Mouse (Mus musculus) heart, postnatal 0 days (tissue): ENCODE results near the gene Adad2.

Experiments used
- CTCF ChIP-seq: IDR thresholded peaks from 2 replicates; pipeline ENCODE4 v1.5.1; 2016; ENCODE audit warnings: antibody characterized with exemption, control low read depth, low read depth
- EP300 ChIP-seq: IDR thresholded peaks from 2 replicates; pipeline ENCODE4 v1.6.1; 2016; ENCODE audit warnings: antibody characterized with exemption, low read depth

DNA sequence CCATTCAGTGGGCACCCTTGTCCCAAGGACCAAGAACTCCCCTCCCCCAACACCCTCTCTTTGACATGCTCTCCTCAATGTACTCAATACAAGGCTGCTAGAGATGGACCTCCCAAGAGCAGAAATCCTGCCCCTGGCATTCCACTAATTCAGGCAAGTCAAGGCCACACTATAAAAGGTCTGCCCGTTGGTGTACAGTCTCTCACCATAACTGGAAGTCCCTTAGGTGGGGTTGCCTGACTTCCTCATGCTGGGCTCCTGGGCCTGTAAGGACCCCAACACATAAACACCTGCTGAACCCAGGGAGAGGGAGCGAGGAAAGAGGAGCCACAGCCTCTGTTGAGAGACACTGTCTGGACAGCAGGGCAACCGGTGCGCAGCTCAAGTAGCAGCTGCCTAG, 8.8 kb upstream of the Adad2 start:
- TF ChIP-seq EP300 (no peak), CTCF (no peak)
